ENCODE assay signal across 22 mouse cellular contexts in the genomic region with DNA sequence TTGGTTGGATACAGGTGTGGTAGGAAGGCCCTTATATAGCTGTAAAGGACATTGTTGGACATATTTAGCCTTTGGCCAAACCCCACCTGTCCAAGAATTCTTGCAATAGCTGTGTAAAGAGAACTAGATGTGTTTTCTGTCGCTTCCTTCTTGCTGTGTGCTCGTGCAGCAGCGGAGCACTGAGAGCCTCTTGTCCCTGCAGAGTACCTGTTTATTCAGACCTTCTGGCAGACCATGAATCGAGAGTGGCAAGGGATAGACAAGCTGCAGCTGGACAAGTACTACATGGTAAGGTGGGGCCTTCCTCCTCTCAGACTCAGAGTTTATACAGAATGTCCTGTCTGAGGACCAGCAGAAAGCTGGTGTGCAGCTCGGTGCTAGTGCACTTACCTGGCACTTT. TPM values are rescaled to one million over a fixed set of nuclear protein-coding genes. Genes with fewer than 3 reads are reported as not detected.
DNase-seq lines count a peak whose midpoint lies in the region; ATAC-seq and TF ChIP-seq lines count a peak whose summit lies in the region.
"Had no signal": no experiment of that assay in that cellular context is flagged by ENCODE, and none has a peak within 500 bp of the region (broad histone marks: within the 10 kb centered on the region; RNA-seq: fewer than 3 reads in every experiment).

No protein-coding gene starts in this region.

- no peak for TF ChIP-seq CTCF in lung, postnatal 0 days (IDR thresholded peaks at IDR 0.05)

- no peak for DNase-seq in lung, adult 18-20 months
- peak; percentile 67 for DNase-seq in lung, postnatal 0 days (ENCODE audit: low spot score)
- DNase-seq in lung, postnatal 10 days = no peak
- peak; percentile 37 for DNase-seq in lung, postnatal 36 days
- no peak for DNase-seq in lung, postnatal 14 days
- DNase-seq in midbrain, embryonic 11.5 days (ENCODE audit: low spot score, missing footprints) = peak; percentile 54
- DNase-seq: adrenal gland, adult 2 months; adrenal gland, adult 8-10 months; adrenal gland, postnatal 10 days; adrenal gland, postnatal 14 days; adrenal gland, postnatal 25 days; adrenal gland, postnatal 36 days; B cell, adult 2 months; cerebellum, adult 11 months; cerebellum, adult 11-12 months had no signal

- H3K9me3 ChIP-seq in lung, embryonic 16.5 days (ENCODE audit: control insufficient read depth, low read length) = no peaks in the 10 kb centered on the region
- no peaks in the 10 kb centered on the region for H3K9me3 ChIP-seq in lung, postnatal 0 days (ENCODE audit: low read length)
- H3K9me3 ChIP-seq in midbrain, embryonic 11.5 days (ENCODE audit: control insufficient read depth, low read length) = no peaks in the 10 kb centered on the region
- H3K9me3 ChIP-seq in midbrain, embryonic 16.5 days (replicated peaks; ENCODE audit: control insufficient read depth, low read length, poor library complexity, severe bottlenecking) = no peaks in the 10 kb centered on the region
- H3K9me3 ChIP-seq: G1E had no signal

- 70% methylated on average over 5 of the region's 5 CpGs for whole genome bisulfite sequencing in lung, embryonic 16.5 days
- WGBS in lung, postnatal 0 days = 51% methylated on average over 5 of the region's 5 CpGs
- WGBS in midbrain, embryonic 11.5 days = 92% methylated on average over 5 of the region's 5 CpGs
- 94% methylated on average over 5 of the region's 5 CpGs for WGBS in midbrain, embryonic 16.5 days

- H3K4me1 ChIP-seq in lung, embryonic 16.5 days (replicated peaks; ENCODE audit: control insufficient read depth, insufficient read depth, low read length) = no peaks in the 10 kb centered on the region
- peaks cover 6% of the 10 kb centered on the region; the same call in 1 of the 2 replicates for H3K4me1 ChIP-seq in lung, postnatal 0 days (ENCODE audit: insufficient read depth, low read depth, low read length)
- H3K4me1 ChIP-seq in midbrain, embryonic 11.5 days (ENCODE audit: control insufficient read depth, insufficient read depth, low read length) = no peaks in the 10 kb centered on the region
- H3K4me1 ChIP-seq in midbrain, embryonic 16.5 days (ENCODE audit: control insufficient read depth, insufficient read depth, low read length) = no peaks in the 10 kb centered on the region

- no peak overlapping the region for H3K4me3 ChIP-seq in lung, embryonic 16.5 days (ENCODE audit: low read length)
- no peak overlapping the region for H3K4me3 ChIP-seq in lung, postnatal 0 days (ENCODE audit: low read depth, low read length)
- H3K4me3 ChIP-seq in midbrain, embryonic 11.5 days (ENCODE audit: low read depth, low read length) = no peak overlapping the region
- H3K4me3 ChIP-seq in midbrain, embryonic 16.5 days (ENCODE audit: low read depth, low read length) = no peak overlapping the region

- no peak overlapping the region for H3K4me2 ChIP-seq in lung, embryonic 16.5 days (ENCODE audit: low read depth, low read length)
- no peak overlapping the region for H3K4me2 ChIP-seq in lung, postnatal 0 days (replicated peaks; ENCODE audit: low read depth, low read length)
- no peak overlapping the region for H3K4me2 ChIP-seq in midbrain, embryonic 11.5 days
- no peak overlapping the region for H3K4me2 ChIP-seq in midbrain, embryonic 16.5 days (ENCODE audit: low read length)

- peaks cover 22% of the 10 kb centered on the region for H3K36me3 ChIP-seq in lung, embryonic 16.5 days (ENCODE audit: control insufficient read depth, insufficient read depth, low read length)
- H3K36me3 ChIP-seq in lung, postnatal 0 days (ENCODE audit: insufficient read depth, low read length) = peaks cover 8% of the 10 kb centered on the region; the same call in 1 of the 2 replicates
- H3K36me3 ChIP-seq in midbrain, embryonic 11.5 days (ENCODE audit: control insufficient read depth, insufficient read depth, low read length) = peaks cover 6% of the 10 kb centered on the region
- H3K36me3 ChIP-seq in midbrain, embryonic 16.5 days (ENCODE audit: control insufficient read depth, insufficient read depth, low read length) = peaks cover 25% of the 10 kb centered on the region

- no peak overlapping the region for H3K9ac ChIP-seq in lung, embryonic 16.5 days (ENCODE audit: low read length)
- no peak overlapping the region for H3K9ac ChIP-seq in lung, postnatal 0 days (replicated peaks; ENCODE audit: low read depth)
- no peak overlapping the region for H3K9ac ChIP-seq in midbrain, embryonic 11.5 days (ENCODE audit: low read length)
- no peak overlapping the region for H3K9ac ChIP-seq in midbrain, embryonic 16.5 days (ENCODE audit: low read depth, low read length)

- no peak overlapping the region for H3K27ac ChIP-seq in lung, embryonic 16.5 days (ENCODE audit: low read length)
- H3K27ac ChIP-seq in lung, postnatal 0 days (ENCODE audit: low read length) = no peak overlapping the region
- no peak overlapping the region for H3K27ac ChIP-seq in midbrain, embryonic 11.5 days (ENCODE audit: low read depth, low read length)
- no peak overlapping the region for H3K27ac ChIP-seq in midbrain, embryonic 16.5 days (ENCODE audit: low read length)

- peak; percentile 49; the same call in 1 of the 2 replicates for TF ChIP-seq EP300 in lung, postnatal 0 days (IDR thresholded peaks at IDR 0.05)

- peak; percentile 36; the same call in 1 of the 2 replicates for ATAC-seq in lung, embryonic 16.5 days (ENCODE audit: low read depth)
- peak; percentile 91 for ATAC-seq in lung, postnatal 0 days
- ATAC-seq in midbrain, embryonic 11.5 days (ENCODE audit: low FRiP score) = no peak
- ATAC-seq in midbrain, embryonic 16.5 days = no peak
- ATAC-seq: activated CD4-positive, CD25-positive, alpha-beta regulatory T cell, adult 4 months; CD4-positive, CD25-positive, alpha-beta regulatory T cell, adult 4 months; Patski had no signal

- no peaks in the 10 kb centered on the region for H3K27me3 ChIP-seq in lung, embryonic 16.5 days (ENCODE audit: control insufficient read depth, insufficient read depth, low read depth, low read length)
- H3K27me3 ChIP-seq in lung, postnatal 0 days (replicated peaks; ENCODE audit: insufficient read depth, low read length) = no peaks in the 10 kb centered on the region
- no peaks in the 10 kb centered on the region for H3K27me3 ChIP-seq in midbrain, embryonic 11.5 days (ENCODE audit: control insufficient read depth, insufficient read depth, low read length)
- H3K27me3 ChIP-seq in midbrain, embryonic 16.5 days (ENCODE audit: control insufficient read depth, insufficient read depth, low read depth, low read length) = no peaks in the 10 kb centered on the region
- H3K27me3 ChIP-seq: CH12.LX, Patski had no signal

RNA-seq across cellular contexts. Expression of a gene that starts 12.2 kb away (rescaled TPM):
- polyA plus RNA-seq in lung, embryonic 16.5 days (2015; fragmentation: Nextera tagmentation; extraction: Ambion mirVana) = 0.57 and 0.87 TPM in 2 replicates
- 0.30 and 0.58 TPM in 2 replicates for polyA plus RNA-seq in lung, postnatal 0 days (2015; fragmentation: Nextera tagmentation; extraction: Ambion mirVana)
- 0.57 and 0.60 TPM in 2 replicates for polyA plus RNA-seq in midbrain, embryonic 11.5 days (2014; fragmentation: Nextera tagmentation; extraction: Ambion mirVana)
- polyA plus RNA-seq in midbrain, embryonic 16.5 days (2015; fragmentation: Nextera tagmentation; extraction: Ambion mirVana) = 0.65 and 0.76 TPM in 2 replicates
- polyA plus RNA-seq: adrenal gland, adult 2 months; G1E had no signal

RNA-seq across cellular contexts. Expression of a gene that starts 12.5 kb away (rescaled TPM):
- 53.4 and 58.5 TPM in 2 replicates for polyA plus RNA-seq in lung, embryonic 16.5 days (2015; fragmentation: Nextera tagmentation; extraction: Ambion mirVana)
- polyA plus RNA-seq in lung, postnatal 0 days (2015; fragmentation: Nextera tagmentation; extraction: Ambion mirVana) = 24.6 and 26.3 TPM in 2 replicates
- 49.4 and 51.2 TPM in 2 replicates for polyA plus RNA-seq in midbrain, embryonic 11.5 days (2014; fragmentation: Nextera tagmentation; extraction: Ambion mirVana)
- 42.5 and 44.9 TPM in 2 replicates for polyA plus RNA-seq in midbrain, embryonic 16.5 days (2015; fragmentation: Nextera tagmentation; extraction: Ambion mirVana)

Comparison
In these comparisons a context has a peak if more than half of its experiments do, and no peak if none do; other contexts are left out.
1. DNase-seq: peak in lung, postnatal 0 days (single experiment), lung, postnatal 36 days (single experiment) and midbrain, embryonic 11.5 days (single experiment); none in lung, adult 18-20 months (0 of 2), lung, postnatal 10 days (single experiment) and lung, postnatal 14 days (single experiment).
2. ATAC-seq: peak in lung, embryonic 16.5 days (single experiment) and lung, postnatal 0 days (single experiment); none in midbrain, embryonic 11.5 days (single experiment) and midbrain, embryonic 16.5 days (single experiment).